Mouse (Mus musculus) heart, embryonic 16.5 days (tissue): Measurements from ENCODE around the gene Zc2hc1c. TPM values are rescaled to one million over a fixed set of nuclear protein-coding genes. Genes with fewer than 3 reads are reported as not detected.

Experiments used
- ATAC-seq: fragments of 200-750 bp; cut with Nextera tagmentation; replicated peaks from 2 replicates; pipeline ENCODE4 v1.8.0; 2017; ENCODE audit warnings: moderate number of reproducible peaks; ENCODE audit not compliant: insufficient read depth, low FRiP score; ENCODE audit errors: extremely low read depth
- H3K27ac ChIP-seq: fragments of 300-500 bp; sonication (generic); 2 replicates; pipeline ENCODE4 v1.5.1; 2014; ENCODE audit warnings: mild to moderate bottlenecking, low read length, control low read depth, moderate library complexity
- H3K27me3 ChIP-seq: fragments of 300-500 bp; sonication (generic); 2 replicates; pipeline ENCODE4 v1.6.1; 2014; ENCODE audit warnings: low read length, mixed read lengths; ENCODE audit not compliant: control insufficient read depth, insufficient read depth
- H3K36me3 ChIP-seq: fragments of 300-500 bp; sonication (generic); 2 replicates; pipeline ENCODE4 v1.6.1; 2014; ENCODE audit not compliant: control insufficient read depth, insufficient read depth
- H3K4me1 ChIP-seq: fragments of 300-500 bp; sonication (generic); 2 replicates; pipeline ENCODE4 v1.6.1; 2014; ENCODE audit warnings: low read length, mixed read lengths; ENCODE audit not compliant: control insufficient read depth, insufficient read depth
- H3K4me2 ChIP-seq: fragments of 300-500 bp; sonication (generic); 2 replicates; pipeline ENCODE4 v1.6.1; 2014; ENCODE audit warnings: low read depth, mild to moderate bottlenecking, control low read depth, low read length
- H3K4me3 ChIP-seq: fragments of 300-500 bp; sonication (generic); 2 replicates; pipeline ENCODE4 v1.5.1; 2014; ENCODE audit warnings: mild to moderate bottlenecking, control low read depth, low read length
- H3K9ac ChIP-seq: fragments of 300-500 bp; sonication (generic); 2 replicates; pipeline ENCODE4 v1.6.1; 2014; ENCODE audit warnings: low read length, control low read depth
- H3K9me3 ChIP-seq: fragments of 300-500 bp; sonication (generic); replicated peaks from 2 replicates; pipeline ENCODE4 v1.6.1; 2016; ENCODE audit warnings: low read length; ENCODE audit not compliant: control insufficient read depth
- WGBS: fragments of 180-500 bp; shearing (Covaris S2); extraction: QIAGEN DNeasy Blood & Tissue Kit; methylation state at CpG from one replicate; pipeline ENCODE4 v1.1.7; 2014; 5-methylcytosine and 5-hydroxymethylcytosine counted together
- polyA plus RNA-seq: library from polyadenylated mRNA; unstranded; fragments of >200 nt; fragmentation: Nextera tagmentation; extraction: Ambion mirVana; gene quantifications from 2 replicates; pipeline ENCODE4 v1.2.1, GENCODE M21; 2015

Zc2hc1c gene
- 2.1 and 2.2 TPM in 2 replicates for polyA plus RNA-seq

DNA sequence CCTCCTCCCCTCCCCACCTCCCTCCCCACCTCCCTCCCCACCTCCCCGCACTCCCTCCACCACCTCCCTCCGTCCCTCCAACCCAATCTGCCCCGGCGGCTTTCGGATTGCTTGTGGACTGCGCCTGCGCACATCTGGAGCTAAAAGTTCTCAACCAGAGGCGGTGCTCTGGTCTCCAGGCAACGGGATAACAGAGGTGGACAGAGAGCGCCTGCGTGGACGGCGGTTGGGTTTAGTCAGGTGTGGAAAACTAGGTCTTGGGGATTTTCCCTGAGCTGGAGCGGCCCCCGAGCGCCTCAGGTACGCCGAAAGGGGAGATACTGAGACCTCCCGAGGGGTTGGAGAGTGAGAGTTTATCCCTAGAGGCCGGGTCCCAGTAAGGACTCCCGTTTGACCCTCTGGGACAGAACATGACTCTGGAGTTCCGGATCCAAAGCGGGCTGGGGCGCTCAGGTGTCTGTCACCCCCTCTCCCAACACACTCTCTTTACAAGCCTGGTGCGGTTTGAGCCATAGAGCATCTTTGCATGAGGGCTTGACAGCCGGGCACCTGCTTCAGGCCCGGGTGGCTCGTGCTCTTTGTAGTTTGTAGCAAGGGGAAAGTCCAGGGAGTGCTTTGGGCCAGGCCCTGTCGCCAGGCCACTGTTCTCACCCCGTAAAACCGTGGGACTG is at the start of gene Zc2hc1c:
Gene Zc2hc1c (plus strand): TSS at position 106 of the 671 bp plus-strand sequence.
- H3K4me1 ChIP-seq, result peaks cover 13% of the 10 kb centered on the region
- H3K27me3 ChIP-seq, result peaks cover 2% of the 10 kb centered on the region; the same call in 1 of the 2 replicates
- H3K9ac ChIP-seq, result peak within 1 kb of the TSS; percentile 81
- H3K4me3 ChIP-seq, result peak within 1 kb of the TSS; percentile 67
- H3K27ac ChIP-seq, result peak within 1 kb of the TSS; percentile 86
- peak; percentile 90 for ATAC-seq
- H3K36me3 ChIP-seq, result no peaks in the 10 kb centered on the region
- peak within 1 kb of the TSS; percentile 84 for H3K4me2 ChIP-seq
- peaks cover 4% of the 10 kb centered on the region; the same call in 1 of the 2 replicates for H3K9me3 ChIP-seq
- 3% methylated on average over 27 of the region's 31 CpGs for WGBS

DNA sequence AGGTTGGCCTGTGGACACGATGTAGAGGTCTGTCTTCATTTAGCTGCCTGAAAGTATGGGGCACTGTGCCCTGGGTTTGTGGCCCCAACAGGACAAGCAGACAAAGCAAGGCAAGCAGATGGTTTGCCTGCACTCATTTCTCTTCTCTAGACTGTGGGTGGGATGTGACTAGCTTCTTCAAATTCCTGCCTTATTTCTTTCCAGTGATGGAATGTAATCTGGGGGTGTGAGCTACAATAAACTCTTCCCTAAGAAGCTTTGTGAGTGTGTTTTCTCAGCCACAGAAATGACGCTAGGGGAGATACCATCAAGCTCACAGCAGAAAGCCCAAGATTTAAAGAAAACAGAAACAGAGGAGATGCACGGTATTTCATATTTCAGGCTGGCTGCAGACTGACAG is 36.3 kb upstream of the Zc2hc1c start:
- no peak for ATAC-seq
- Histone ChIP-seq H3K36me3 (peaks cover 6% of the 10 kb centered on the region), H3K4me3 (no peak overlapping the region), H3K9me3 (peaks cover 4% of the 10 kb centered on the region; the same call in 1 of the 2 replicates), H3K4me1 (peaks cover under 1% of the 10 kb centered on the region), H3K9ac (no peak overlapping the region), H3K4me2 (no peak overlapping the region), H3K27ac (no peak overlapping the region), H3K27me3 (no peaks in the 10 kb centered on the region)
- 74% methylated on average over 3 of the region's 3 CpGs for WGBS

DNA sequence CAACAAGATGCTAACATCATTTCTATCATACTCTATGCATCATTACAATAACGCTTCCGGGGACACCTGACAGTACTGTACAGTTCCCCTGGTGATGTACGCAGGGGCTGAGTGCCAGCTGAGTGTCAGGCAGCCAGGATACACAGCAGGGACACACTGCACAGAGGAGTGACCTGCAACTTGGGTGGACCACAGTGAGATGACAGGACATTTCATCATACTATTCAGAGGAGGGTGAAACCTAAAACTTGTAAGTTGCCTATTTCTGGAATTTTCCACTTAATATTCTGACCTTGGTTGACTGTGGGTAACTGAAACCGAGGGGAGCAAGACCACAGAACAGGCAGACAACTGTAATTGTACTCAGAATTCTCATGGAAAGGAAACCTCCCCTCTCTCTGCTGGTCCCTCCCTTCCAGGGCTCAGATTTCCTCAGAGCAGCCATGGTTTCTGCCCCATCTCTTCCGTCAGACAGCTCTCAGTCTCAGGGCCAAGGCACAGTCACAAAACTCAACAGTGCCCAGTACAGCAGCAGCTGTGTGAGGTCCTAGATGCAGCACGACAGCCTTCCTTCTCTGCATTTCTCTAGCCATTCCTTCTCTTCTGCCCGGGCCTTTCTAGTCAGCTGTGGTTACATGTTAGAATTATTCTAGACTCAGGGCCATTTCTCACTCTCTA is 32.2 kb upstream of the Zc2hc1c start:
- H3K27me3 ChIP-seq, result no peaks in the 10 kb centered on the region
- peak overlapping the region; percentile 77 for H3K27ac ChIP-seq
- no peak overlapping the region for H3K4me2 ChIP-seq
- H3K36me3 ChIP-seq, result no peaks in the 10 kb centered on the region
- H3K9ac ChIP-seq, result no peak overlapping the region
- peak; percentile 37; the same call in 1 of the 2 replicates for ATAC-seq
- H3K4me1 ChIP-seq, result peaks cover 3% of the 10 kb centered on the region
- 49% methylated on average over 7 of the region's 7 CpGs for WGBS
- H3K9me3 ChIP-seq, result no peaks in the 10 kb centered on the region
- H3K4me3 ChIP-seq, result no peak overlapping the region

DNA sequence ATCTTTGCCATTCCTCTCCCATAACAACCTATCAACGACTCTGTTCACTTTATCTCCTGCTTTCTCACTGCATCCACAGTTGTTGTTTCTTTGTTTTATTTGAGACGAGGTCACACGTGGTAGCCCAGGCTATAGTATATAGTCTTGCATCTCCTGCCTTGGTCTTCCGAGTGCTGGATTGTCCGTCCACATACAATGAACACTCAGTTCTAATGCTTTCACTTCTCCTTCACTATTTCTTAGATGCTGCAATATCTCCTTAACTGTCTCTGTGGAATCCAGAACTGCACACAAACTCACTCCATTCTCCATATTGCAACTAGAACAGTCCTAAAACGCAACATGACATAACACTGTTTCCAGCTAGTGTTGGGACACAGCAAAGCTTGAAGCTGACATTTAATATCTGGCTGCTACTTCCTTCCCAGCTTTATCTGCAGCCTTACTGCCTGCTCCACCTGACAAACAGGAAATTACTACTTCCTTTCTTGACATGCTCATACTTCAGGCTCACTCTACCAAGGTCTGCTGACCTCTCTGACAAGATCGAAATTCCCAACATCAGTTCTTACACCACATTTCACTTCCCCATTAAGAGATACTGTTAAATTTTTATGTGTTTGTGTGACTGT is 31.3 kb upstream of the Zc2hc1c start:
- 47% methylated on average over 7 of the region's 7 CpGs for WGBS
- peak overlapping the region; percentile 77 for H3K27ac ChIP-seq
- ATAC-seq, result peak; percentile 65

DNA sequence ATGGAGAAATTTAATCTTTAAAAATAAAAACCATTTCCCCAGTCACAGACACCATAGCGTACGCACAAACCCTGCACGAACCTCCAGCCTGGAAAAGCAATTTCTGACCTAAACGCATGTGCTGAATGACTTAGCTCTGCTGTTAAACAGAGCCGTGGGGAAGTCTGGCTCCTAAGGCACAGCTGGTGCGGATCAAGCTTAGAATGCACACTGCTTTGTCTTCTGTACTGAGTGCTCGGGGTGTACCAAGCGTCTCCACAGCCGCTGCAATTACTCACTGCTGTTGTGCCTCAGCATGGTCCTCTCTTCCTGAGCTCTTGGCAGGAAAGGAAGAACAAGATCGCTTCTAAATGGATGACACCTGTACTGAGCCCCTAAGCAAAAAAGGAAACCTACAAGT is 25.9 kb upstream of the Zc2hc1c start:
- H3K4me2 ChIP-seq, result no peak overlapping the region
- ATAC-seq, result no peak
- WGBS, result 66% methylated on average over 10 of the region's 10 CpGs

More for the DNA sequence above, 31.3 kb upstream of the Zc2hc1c start:
- peaks cover 3% of the 10 kb centered on the region for H3K4me1 ChIP-seq
- H3K9me3 ChIP-seq, result no peaks in the 10 kb centered on the region
- H3K27me3 ChIP-seq, result no peaks in the 10 kb centered on the region
- no peak overlapping the region for H3K4me2 ChIP-seq
- H3K36me3 ChIP-seq, result no peaks in the 10 kb centered on the region
- no peak overlapping the region for H3K4me3 ChIP-seq
- H3K9ac ChIP-seq, result no peak overlapping the region

DNA sequence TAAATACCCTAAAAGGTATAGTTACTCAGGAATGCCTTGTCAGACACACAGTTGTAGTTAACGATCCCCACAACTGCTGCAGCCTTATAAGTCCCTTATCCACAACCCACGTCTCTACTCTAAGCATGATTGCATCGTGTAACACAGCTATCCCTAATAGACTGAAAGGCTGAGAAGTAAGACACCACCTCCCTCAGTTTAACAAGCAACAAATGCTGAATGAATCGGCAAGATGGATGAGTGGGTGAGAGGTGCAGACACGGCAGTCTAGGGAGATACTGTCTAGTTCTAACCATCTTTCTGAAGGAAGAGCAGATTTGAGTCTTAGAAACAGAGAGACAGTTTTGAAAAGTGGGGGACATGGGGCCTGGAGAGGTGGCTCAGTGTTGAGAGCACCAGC is 25.2 kb upstream of the Zc2hc1c start:
- Histone ChIP-seq H3K9me3 (no peaks in the 10 kb centered on the region), H3K4me2 (no peak overlapping the region), H3K27me3 (no peaks in the 10 kb centered on the region), H3K9ac (no peak overlapping the region), H3K4me3 (no peak overlapping the region), H3K36me3 (peaks cover 2% of the 10 kb centered on the region), H3K4me1 (peaks cover 4% of the 10 kb centered on the region), H3K27ac (no peak overlapping the region)
- 77% methylated on average over 5 of the region's 5 CpGs for WGBS
- no peak for ATAC-seq

More for the DNA sequence above, 25.9 kb upstream of the Zc2hc1c start:
- no peaks in the 10 kb centered on the region; the same call in 1 of the 2 replicates for H3K36me3 ChIP-seq
- peaks cover 4% of the 10 kb centered on the region for H3K4me1 ChIP-seq
- no peaks in the 10 kb centered on the region for H3K9me3 ChIP-seq
- no peak overlapping the region for H3K9ac ChIP-seq
- H3K27me3 ChIP-seq, result no peaks in the 10 kb centered on the region
- H3K4me3 ChIP-seq, result no peak overlapping the region
- no peak overlapping the region for H3K27ac ChIP-seq

DNA sequence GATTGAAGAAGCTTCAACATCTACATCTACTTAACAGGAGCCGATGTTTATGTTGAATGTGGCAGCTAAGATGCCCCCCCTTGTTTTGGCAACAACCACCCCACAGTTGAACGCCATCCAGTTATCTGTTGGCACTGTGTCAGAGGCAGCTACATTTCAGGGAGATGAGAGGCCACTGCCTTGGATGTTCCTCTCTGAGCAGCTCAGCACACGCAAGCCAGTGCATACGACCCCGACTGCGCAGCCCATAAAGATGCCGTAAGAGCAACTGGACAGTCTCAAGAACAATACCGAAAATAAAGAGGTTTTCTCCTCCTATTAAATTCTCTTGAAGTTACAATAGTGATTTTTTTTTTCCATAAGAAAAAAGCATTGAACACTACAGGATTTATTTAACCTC is 23.9 kb upstream of the Zc2hc1c start:
- no peak for ATAC-seq
- no peak overlapping the region for H3K4me3 ChIP-seq
- H3K27me3 ChIP-seq, result no peaks in the 10 kb centered on the region
- WGBS, result 57% methylated on average over 8 of the region's 8 CpGs
- peaks cover 3% of the 10 kb centered on the region for H3K36me3 ChIP-seq
- H3K4me1 ChIP-seq, result peaks cover 4% of the 10 kb centered on the region
- no peak overlapping the region for H3K27ac ChIP-seq
- no peak overlapping the region for H3K4me2 ChIP-seq
- H3K9me3 ChIP-seq, result no peaks in the 10 kb centered on the region
- no peak overlapping the region for H3K9ac ChIP-seq

DNA sequence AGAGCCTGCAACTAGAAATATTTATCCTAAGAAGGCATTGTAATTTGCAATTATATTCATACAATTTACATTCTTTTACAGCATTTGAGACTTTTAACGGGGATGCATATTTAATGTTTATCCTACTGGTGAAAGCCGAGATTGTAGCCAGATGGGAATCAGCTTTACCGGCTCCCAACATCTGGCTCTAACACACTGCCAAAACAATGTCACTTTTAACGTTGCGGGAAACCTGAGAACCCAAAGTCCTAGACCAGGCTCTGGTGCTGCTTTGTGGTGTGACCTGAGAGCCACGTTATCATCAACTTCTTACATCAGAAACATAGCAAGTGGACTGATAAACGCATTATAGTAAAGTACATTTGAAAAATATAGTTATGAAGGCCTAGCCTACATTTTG is 23.5 kb upstream of the Zc2hc1c start:
- Histone ChIP-seq H3K27ac (no peak overlapping the region), H3K9me3 (no peaks in the 10 kb centered on the region), H3K4me1 (peaks cover 5% of the 10 kb centered on the region), H3K36me3 (peaks cover 3% of the 10 kb centered on the region), H3K27me3 (no peaks in the 10 kb centered on the region), H3K9ac (no peak overlapping the region), H3K4me2 (no peak overlapping the region), H3K4me3 (no peak overlapping the region)
- 49% methylated on average over 7 of the region's 7 CpGs for WGBS
- ATAC-seq, result no peak

DNA sequence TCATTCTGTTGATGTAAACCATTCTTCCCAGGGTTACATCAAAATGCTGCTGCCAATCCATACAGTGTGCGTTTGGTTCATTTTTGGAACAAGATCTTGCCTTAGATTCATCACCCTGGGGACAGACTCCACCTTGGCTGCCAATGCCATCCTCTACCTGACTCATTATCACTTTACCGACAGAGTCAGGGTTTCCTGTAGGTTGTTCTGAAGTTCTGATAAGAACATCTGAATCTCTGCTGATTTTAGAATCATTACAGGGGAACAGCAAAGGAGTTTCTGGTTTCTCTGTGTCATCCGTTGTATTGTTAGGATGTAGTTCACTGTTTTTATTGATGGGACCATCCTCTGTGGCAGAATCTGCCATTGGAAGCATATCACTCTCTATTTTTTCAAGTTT is 22.1 kb upstream of the Zc2hc1c start:
- H3K27ac ChIP-seq, result no peak overlapping the region
- no peak overlapping the region for H3K9ac ChIP-seq
- H3K27me3 ChIP-seq, result no peaks in the 10 kb centered on the region
- H3K4me3 ChIP-seq, result no peak overlapping the region
- H3K4me1 ChIP-seq, result peaks cover 8% of the 10 kb centered on the region
- 76% methylated on average over 3 of the region's 3 CpGs for WGBS
- no peak overlapping the region for H3K4me2 ChIP-seq
- H3K36me3 ChIP-seq, result peaks cover 3% of the 10 kb centered on the region
- H3K9me3 ChIP-seq, result no peaks in the 10 kb centered on the region
- ATAC-seq, result no peak
